Mouse (Mus musculus) embryonic fibroblast, embryonic 13.5 days (primary cell): ENCODE data around the gene Fxn.

Experiments
- CTCF ChIP-seq: IDR thresholded peaks from 2 replicates; pipeline ENCODE4 v1.5.1; 2011; ENCODE audit warnings: mild to moderate bottlenecking, control low read depth, low read length, moderate library complexity, borderline replicate concordance; ENCODE audit not compliant: insufficient read depth
- POLR2A ChIP-seq: IDR thresholded peaks from 2 replicates; pipeline ENCODE4 v1.6.1; 2011; ENCODE audit warnings: low read depth, mild to moderate bottlenecking, control low read depth, low read length, moderate library complexity

DNA sequence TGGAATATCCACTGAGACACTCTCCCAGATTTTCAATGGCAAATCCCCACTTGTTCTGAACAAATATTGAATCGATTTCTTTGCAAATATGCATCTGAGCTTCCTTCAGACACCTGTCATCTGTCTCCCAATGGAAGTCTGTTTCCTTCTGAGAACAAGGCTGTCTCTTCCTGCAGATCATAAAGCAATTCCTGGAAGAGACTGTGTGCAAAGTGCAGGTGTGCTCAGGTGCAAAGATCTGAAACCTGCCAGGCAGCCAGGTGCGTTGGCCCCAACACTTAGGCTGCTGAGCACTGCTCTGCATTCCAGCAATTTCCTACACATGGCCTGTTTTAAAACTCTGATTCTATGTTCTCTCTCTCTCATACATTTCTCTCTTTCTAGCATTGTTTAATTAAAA, 37.3 kb upstream of the Fxn start:
- no peak for TF ChIP-seq POLR2A
- no peak for TF ChIP-seq CTCF
